Mouse (Mus musculus): Measurements from ENCODE around the gene Dnajc8. TPM values are rescaled to one million over a fixed set of nuclear protein-coding genes. Genes with fewer than 3 reads are reported as not detected.

Gene Dnajc8
- total and polyA plus RNA-seq, 2 experiments from 2014 or later, result 64.6 to 142 TPM

DNA sequence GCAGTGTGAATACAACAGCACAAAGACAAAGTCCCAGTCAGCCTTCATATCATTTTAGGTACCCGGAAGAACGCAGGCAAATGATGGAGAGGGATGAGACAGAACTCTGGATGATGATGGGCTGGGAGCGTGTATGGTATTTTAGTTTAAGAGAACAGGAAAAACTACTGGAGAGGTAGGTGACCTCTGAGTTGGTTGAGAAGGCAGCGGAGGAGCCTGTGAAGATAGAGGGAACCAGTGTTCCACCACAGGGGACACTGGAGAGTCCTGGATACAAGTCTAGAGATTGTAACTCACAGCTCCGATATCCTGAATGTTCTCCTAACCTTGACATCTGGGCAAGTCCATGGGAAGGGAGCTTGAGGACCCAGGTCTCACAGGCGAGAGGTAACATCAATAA lies 29.1 kb upstream of the Dnajc8 start:
- Histone ChIP-seq H3K4me2 (ENCODE audit: low read depth, low read length) (no peak overlapping the region), H3K4me3 (ENCODE audit: low read length) (no peak overlapping the region), H3K27ac (no peak overlapping the region), H3K9ac (replicated peaks; ENCODE audit: low read length) (no peak overlapping the region), H3K27me3 (ENCODE audit: insufficient read depth, low read length) (no peaks in the 10 kb centered on the region), H3K4me1 (ENCODE audit: insufficient read depth, low read length) (0 out of 2 replicates have a peak, but pooled peaks cover 4% of the 10 kb centered on the region), H3K36me3 (ENCODE audit: insufficient read depth, low read length) (no peaks in the 10 kb centered on the region), H3K9me3 (ENCODE audit: low read length) (no peaks in the 10 kb centered on the region)
- no peak for ATAC-seq
- WGBS, result 78% methylated on average over 6 of the region's 6 CpGs
- no peak for DNase-seq (ENCODE audit: low spot score)
- no peak for TF ChIP-seq CTCF (IDR thresholded peaks at IDR 0.05; ENCODE audit: low read depth)

DNA sequence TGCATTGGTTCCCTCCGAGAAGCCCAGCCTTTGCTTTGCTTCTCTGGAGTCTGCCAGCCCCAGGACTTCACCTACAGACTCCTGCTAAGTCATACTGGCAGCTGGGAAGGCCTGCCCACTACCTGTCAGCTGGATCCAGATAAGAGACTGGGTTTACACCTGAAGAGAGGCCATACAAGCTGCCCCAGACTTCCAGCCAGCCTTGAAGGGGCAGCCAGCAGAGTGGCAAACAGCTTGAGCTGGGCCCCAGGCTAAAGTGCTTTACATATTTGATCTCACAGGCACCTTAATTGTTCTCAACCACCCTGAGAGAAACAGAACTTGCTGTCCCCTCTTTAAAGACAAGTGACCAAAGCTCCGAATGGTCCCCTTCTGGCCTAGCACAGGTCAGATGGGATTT lies 28.1 kb upstream of the Dnajc8 start:
- H3K36me3 ChIP-seq (ENCODE audit: insufficient read depth, low read length), result no peaks in the 10 kb centered on the region
- no peaks in the 10 kb centered on the region for H3K27me3 ChIP-seq (ENCODE audit: insufficient read depth, low read length)
- TF ChIP-seq CTCF (IDR thresholded peaks at IDR 0.05; ENCODE audit: low read depth), result no peak
- 0 out of 2 replicates have a peak, but pooled peaks cover 4% of the 10 kb centered on the region for H3K4me1 ChIP-seq (ENCODE audit: insufficient read depth, low read length)
- H3K27ac ChIP-seq, result no peak overlapping the region
- no peaks in the 10 kb centered on the region for H3K9me3 ChIP-seq (ENCODE audit: low read length)
- no peak overlapping the region for H3K4me2 ChIP-seq (ENCODE audit: low read depth, low read length)
- no peak overlapping the region for H3K9ac ChIP-seq (replicated peaks; ENCODE audit: low read length)
- WGBS, result 50% methylated on average over 2 of the region's 2 CpGs
- DNase-seq (ENCODE audit: low spot score) (no peak), ATAC-seq (no peak)
- H3K4me3 ChIP-seq (ENCODE audit: low read length), result no peak overlapping the region

DNA sequence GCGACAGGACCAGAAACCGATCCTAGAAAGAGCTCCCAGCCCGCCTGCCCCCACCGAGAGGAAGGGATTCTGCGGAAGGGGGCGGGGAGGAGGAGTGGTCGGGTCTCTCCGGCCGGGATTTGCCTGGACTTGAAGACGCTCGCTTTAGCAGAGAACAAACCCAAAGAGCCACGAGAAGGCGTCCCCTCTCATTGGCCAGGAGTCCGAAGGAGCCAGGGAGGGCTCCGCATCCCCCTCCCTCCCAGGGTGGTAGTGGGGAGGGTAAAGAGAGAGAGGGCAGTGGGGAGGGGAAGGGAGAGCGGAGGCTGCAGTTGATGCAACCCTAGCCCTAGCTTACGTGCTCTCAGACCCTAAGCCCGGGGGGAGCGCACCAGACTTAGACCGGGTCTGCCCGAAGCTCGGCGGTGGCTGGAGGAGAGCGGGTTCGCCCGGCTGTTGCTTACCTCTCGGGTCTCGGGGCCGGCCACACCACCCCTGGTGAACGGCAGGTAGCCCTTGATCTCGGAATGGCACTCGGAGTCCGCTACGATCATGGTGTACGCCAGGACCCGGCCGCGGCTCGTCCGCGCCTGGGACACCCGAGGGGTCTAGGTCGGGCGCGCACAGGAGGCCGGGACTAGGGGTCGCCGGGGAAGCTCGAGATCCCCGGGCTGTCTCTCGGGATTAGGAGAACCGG lies 25.6 kb upstream of the Dnajc8 start:
- Histone ChIP-seq H3K36me3 (ENCODE audit: insufficient read depth, low read length) (no peaks in the 10 kb centered on the region), H3K9ac (replicated peaks; ENCODE audit: low read length) (peak overlapping the region; percentile 70), H3K4me2 (ENCODE audit: low read depth, low read length) (peak overlapping the region; percentile 77), H3K9me3 (ENCODE audit: low read length) (no peaks in the 10 kb centered on the region), H3K27me3 (ENCODE audit: insufficient read depth, low read length) (no peaks in the 10 kb centered on the region), H3K4me3 (ENCODE audit: low read length) (peak overlapping the region; percentile 91), H3K27ac (peak overlapping the region; percentile 81), H3K4me1 (ENCODE audit: insufficient read depth, low read length) (0 out of 2 replicates have a peak, but pooled peaks cover 4% of the 10 kb centered on the region)
- ATAC-seq (peak; percentile 83), DNase-seq (ENCODE audit: low spot score) (peak; percentile 88)
- TF ChIP-seq CTCF (IDR thresholded peaks at IDR 0.05; ENCODE audit: low read depth), result no peak
- WGBS, result under 1% methylated on average over 50 of the region's 52 CpGs

DNA sequence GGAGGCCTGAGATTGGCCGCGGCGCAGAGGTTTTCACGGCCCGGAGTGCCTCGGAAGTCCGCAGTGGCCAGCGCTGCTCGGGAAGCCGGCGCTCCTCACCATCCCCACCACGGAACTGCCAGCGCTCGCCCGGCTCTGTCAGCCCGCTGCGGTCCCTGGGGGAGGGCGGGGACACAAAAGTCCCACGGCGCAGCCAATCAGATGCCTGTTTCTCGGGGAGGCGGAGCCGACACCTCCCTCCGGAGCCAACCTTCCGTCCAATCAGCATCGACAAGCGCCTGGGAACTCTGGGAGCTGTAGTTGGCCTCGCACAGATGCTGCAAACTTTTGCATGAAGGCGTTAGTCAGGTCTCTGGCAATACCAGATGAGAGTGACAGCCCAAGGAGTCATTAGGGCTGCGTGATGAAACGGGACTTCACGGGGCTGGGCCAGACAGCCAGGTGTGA lies 25.0 kb upstream of the Dnajc8 start, which contains the start of gene Sesn2:
Gene Sesn2, minus strand, starts transcription at position 150 of the 447 bp plus-strand sequence.
- peak within 1 kb of the TSS; percentile 77 for H3K4me2 ChIP-seq (ENCODE audit: low read depth, low read length)
- peak; percentile 100 for DNase-seq (ENCODE audit: low spot score)
- no peak for TF ChIP-seq CTCF (IDR thresholded peaks at IDR 0.05; ENCODE audit: low read depth)
- peak within 1 kb of the TSS; percentile 70 for H3K9ac ChIP-seq (replicated peaks; ENCODE audit: low read length)
- ATAC-seq, result peak; percentile 93
- H3K36me3 ChIP-seq (ENCODE audit: insufficient read depth, low read length), result no peaks in the 10 kb centered on the region
- H3K4me1 ChIP-seq (ENCODE audit: insufficient read depth, low read length), result 0 out of 2 replicates have a peak, but pooled peaks cover 4% of the 10 kb centered on the region
- no peaks in the 10 kb centered on the region for H3K27me3 ChIP-seq (ENCODE audit: insufficient read depth, low read length)
- H3K4me3 ChIP-seq (ENCODE audit: low read length), result peak within 1 kb of the TSS; percentile 91
- WGBS, result 0% methylated on average over 30 of the region's 32 CpGs
- H3K9me3 ChIP-seq (ENCODE audit: low read length), result no peaks in the 10 kb centered on the region
- peak within 1 kb of the TSS; percentile 81 for H3K27ac ChIP-seq

DNA sequence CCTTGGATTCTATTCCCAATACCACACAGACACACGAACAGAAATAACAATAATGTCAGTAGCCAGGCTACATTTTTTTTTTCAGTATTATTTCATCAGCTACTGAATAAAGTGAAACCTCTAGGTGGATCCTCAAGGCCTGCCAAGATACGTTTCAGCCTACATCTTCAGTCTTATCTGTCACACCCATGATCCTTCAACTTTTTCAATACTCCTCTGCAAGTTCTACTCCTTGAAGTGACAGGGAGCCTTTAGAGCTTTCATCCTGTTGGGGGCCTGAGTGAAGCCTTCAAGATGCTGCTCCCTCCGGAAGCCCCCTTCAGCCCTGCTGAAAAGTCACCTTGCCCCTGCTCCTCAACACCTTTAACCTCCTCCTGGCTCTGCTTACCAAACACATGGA lies 23.3 kb upstream of the Dnajc8 start:
- TF ChIP-seq CTCF (IDR thresholded peaks at IDR 0.05; ENCODE audit: low read depth), result no peak
- Histone ChIP-seq H3K9ac (replicated peaks; ENCODE audit: low read length) (no peak overlapping the region), H3K27me3 (ENCODE audit: insufficient read depth, low read length) (no peaks in the 10 kb centered on the region), H3K27ac (no peak overlapping the region), H3K4me2 (ENCODE audit: low read depth, low read length) (no peak overlapping the region), H3K36me3 (ENCODE audit: insufficient read depth, low read length) (no peaks in the 10 kb centered on the region), H3K4me1 (ENCODE audit: insufficient read depth, low read length) (0 out of 2 replicates have a peak, but pooled peaks cover 4% of the 10 kb centered on the region), H3K4me3 (ENCODE audit: low read length) (no peak overlapping the region), H3K9me3 (ENCODE audit: low read length) (no peaks in the 10 kb centered on the region)
- WGBS, result 76% methylated on average over 3 of the region's 3 CpGs
- DNase-seq (ENCODE audit: low spot score) (no peak), ATAC-seq (no peak)

DNA sequence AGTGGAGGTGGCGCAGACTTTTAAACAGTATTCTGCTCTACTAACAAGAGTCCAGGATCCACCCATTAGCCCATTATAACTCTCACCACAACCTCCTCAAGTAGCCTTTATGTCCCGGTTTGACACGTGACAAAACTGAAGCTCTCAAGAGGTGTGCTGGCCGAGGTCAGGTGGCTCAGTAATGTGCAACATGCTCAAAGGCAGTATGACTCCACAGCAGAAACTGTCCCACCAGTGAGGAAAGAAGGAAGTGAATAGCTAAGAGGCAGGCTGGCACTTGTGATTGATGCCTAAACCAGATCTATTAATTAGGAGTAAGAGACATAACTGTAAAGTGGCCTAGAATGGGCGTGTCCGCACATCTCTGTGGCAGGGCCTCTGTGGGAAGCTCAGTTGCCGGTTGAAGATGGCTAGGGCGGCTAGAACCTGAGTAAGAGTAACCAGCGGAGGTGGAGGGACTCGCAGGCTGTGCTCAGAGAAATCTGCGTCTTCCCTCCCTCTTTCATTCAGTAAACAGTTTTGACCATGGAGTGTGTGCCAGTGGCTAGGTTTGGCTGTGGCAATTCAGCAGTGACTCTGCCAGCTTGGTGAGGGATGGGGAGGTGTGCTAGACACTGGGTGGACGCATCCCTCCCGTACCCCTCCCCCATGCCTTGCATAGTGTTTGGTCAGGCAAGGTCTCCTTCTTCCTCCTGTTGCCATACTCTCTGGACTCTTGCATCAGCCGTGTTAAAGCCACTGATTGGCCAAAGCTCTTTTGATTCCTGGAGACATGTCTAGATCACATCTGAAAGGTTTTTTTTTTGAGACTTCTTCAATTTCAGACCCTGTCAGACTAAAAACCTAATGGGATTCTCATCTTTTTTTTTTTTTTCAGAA lies 21.7 kb upstream of the Dnajc8 start:
- ATAC-seq, result no peak
- 0 out of 2 replicates have a peak, but pooled peaks cover 4% of the 10 kb centered on the region for H3K4me1 ChIP-seq (ENCODE audit: insufficient read depth, low read length)
- DNase-seq (ENCODE audit: low spot score), result no peak
- H3K4me3 ChIP-seq (ENCODE audit: low read length), result no peak overlapping the region
- H3K27me3 ChIP-seq (ENCODE audit: insufficient read depth, low read length), result no peaks in the 10 kb centered on the region
- 35% methylated on average over 14 of the region's 14 CpGs for WGBS
- no peaks in the 10 kb centered on the region for H3K9me3 ChIP-seq (ENCODE audit: low read length)
- no peak overlapping the region for H3K9ac ChIP-seq (replicated peaks; ENCODE audit: low read length)
- no peak overlapping the region for H3K27ac ChIP-seq
- TF ChIP-seq CTCF (IDR thresholded peaks at IDR 0.05; ENCODE audit: low read depth), result no peak
- no peaks in the 10 kb centered on the region for H3K36me3 ChIP-seq (ENCODE audit: insufficient read depth, low read length)
- peak overlapping the region; percentile 99; the same call in 1 of the 2 replicates for H3K4me2 ChIP-seq (ENCODE audit: low read depth, low read length)
